ENCODE assay signal across 8 mouse cellular contexts in genomic region chr1:161037599-161037998, GRCm38 (mm10). TPM values are rescaled to one million over a fixed set of nuclear protein-coding genes. Genes with fewer than 3 reads are reported as not detected.
DNase-seq lines count a peak whose midpoint lies in the region; ATAC-seq and TF ChIP-seq lines count a peak whose summit lies in the region.

No protein-coding gene starts in this region.

- no peak for TF ChIP-seq CTCF in lung, embryonic 14.5 days (IDR thresholded peaks at IDR 0.05; ENCODE audit: low read depth)

- peak overlapping the region; percentile 85 for H3K4me2 ChIP-seq in lung, embryonic 14.5 days
- peak overlapping the region; percentile 84 for H3K4me2 ChIP-seq in embryonic facial prominence, embryonic 13.5 days
- peak overlapping the region; percentile 34 for H3K4me2 ChIP-seq in limb, embryonic 11.5 days (ENCODE audit: low read depth, severe bottlenecking)
- peak overlapping the region; percentile 46 for H3K4me2 ChIP-seq in stomach, embryonic 15.5 days

- peaks cover 55% of the 10 kb centered on the region for H3K36me3 ChIP-seq in lung, embryonic 14.5 days (ENCODE audit: insufficient read depth)
- H3K36me3 ChIP-seq in embryonic facial prominence, embryonic 13.5 days, result peaks cover 45% of the 10 kb centered on the region
- peaks cover 6% of the 10 kb centered on the region; the same call in 1 of the 2 replicates for H3K36me3 ChIP-seq in limb, embryonic 11.5 days (ENCODE audit: control insufficient read depth, insufficient read depth, low read length)
- peaks cover 6% of the 10 kb centered on the region for H3K36me3 ChIP-seq in stomach, embryonic 15.5 days

- ATAC-seq in lung, embryonic 14.5 days (ENCODE audit: insufficient read depth), result no peak
- ATAC-seq in embryonic facial prominence, embryonic 13.5 days (ENCODE audit: insufficient number of reproducible peaks, insufficient read depth, low FRiP score, low TSS enrichment, low read depth), result no peak
- no peak for ATAC-seq in limb, embryonic 11.5 days (ENCODE audit: insufficient number of reproducible peaks, low FRiP score, low TSS enrichment, low read depth)
- ATAC-seq in stomach, embryonic 15.5 days (ENCODE audit: insufficient read depth, low FRiP score, low read depth), result no peak
- ATAC-seq in megakaryocyte progenitor cell, adult 5-6 weeks (replicated peaks; ENCODE audit: poor library complexity), result no peak
- no peak for ATAC-seq in frontal cortex, adult (ENCODE audit: low TSS enrichment)

- peak overlapping the region; percentile 75 for H3K27ac ChIP-seq in lung, embryonic 14.5 days (ENCODE audit: low read depth)
- peak overlapping the region; percentile 62 for H3K27ac ChIP-seq in embryonic facial prominence, embryonic 13.5 days
- no peak overlapping the region for H3K27ac ChIP-seq in limb, embryonic 11.5 days (replicated peaks; ENCODE audit: low read depth, low read length)
- no peak overlapping the region for H3K27ac ChIP-seq in stomach, embryonic 15.5 days

- H3K27me3 ChIP-seq in lung, embryonic 14.5 days (ENCODE audit: insufficient read depth, low read length), result no peaks in the 10 kb centered on the region
- H3K27me3 ChIP-seq in embryonic facial prominence, embryonic 13.5 days, result no peaks in the 10 kb centered on the region
- H3K27me3 ChIP-seq in limb, embryonic 11.5 days (ENCODE audit: control insufficient read depth, insufficient read depth, low read length), result no peaks in the 10 kb centered on the region
- no peaks in the 10 kb centered on the region for H3K27me3 ChIP-seq in stomach, embryonic 15.5 days (replicated peaks)

- WGBS in lung, embryonic 14.5 days, result 17% methylated on average over 3 of the region's 3 CpGs
- WGBS in embryonic facial prominence, embryonic 13.5 days, result 17% methylated on average over 3 of the region's 3 CpGs
- 24% methylated on average over 3 of the region's 3 CpGs for WGBS in limb, embryonic 11.5 days
- WGBS in stomach, embryonic 15.5 days, result 16% methylated on average over 3 of the region's 3 CpGs

- no peaks in the 10 kb centered on the region for H3K9me3 ChIP-seq in lung, embryonic 14.5 days (ENCODE audit: low read depth, low read length)
- no peaks in the 10 kb centered on the region for H3K9me3 ChIP-seq in embryonic facial prominence, embryonic 13.5 days
- no peaks in the 10 kb centered on the region for H3K9me3 ChIP-seq in limb, embryonic 11.5 days (ENCODE audit: control insufficient read depth, low read length)
- H3K9me3 ChIP-seq in stomach, embryonic 15.5 days, result no peaks in the 10 kb centered on the region

- H3K4me3 ChIP-seq in lung, embryonic 14.5 days (ENCODE audit: low read depth, low read length), result peak overlapping the region; percentile 81
- peak overlapping the region; percentile 58 for H3K4me3 ChIP-seq in embryonic facial prominence, embryonic 13.5 days
- peak overlapping the region; percentile 83 for H3K4me3 ChIP-seq in limb, embryonic 11.5 days (ENCODE audit: low read depth, low read length)
- peak overlapping the region; percentile 30 for H3K4me3 ChIP-seq in stomach, embryonic 15.5 days (replicated peaks)

- H3K4me1 ChIP-seq in lung, embryonic 14.5 days (ENCODE audit: insufficient read depth), result no peaks in the 10 kb centered on the region
- peaks cover 13% of the 10 kb centered on the region for H3K4me1 ChIP-seq in embryonic facial prominence, embryonic 13.5 days
- H3K4me1 ChIP-seq in limb, embryonic 11.5 days (ENCODE audit: control insufficient read depth, insufficient read depth, low read length), result no peaks in the 10 kb centered on the region; the same call in 1 of the 2 replicates
- peaks cover 11% of the 10 kb centered on the region; the same call in 1 of the 2 replicates for H3K4me1 ChIP-seq in stomach, embryonic 15.5 days

- peak overlapping the region; percentile 97 for H3K9ac ChIP-seq in lung, embryonic 14.5 days
- peak overlapping the region; percentile 71 for H3K9ac ChIP-seq in embryonic facial prominence, embryonic 13.5 days
- peak overlapping the region; percentile 22; the same call in 1 of the 2 replicates for H3K9ac ChIP-seq in limb, embryonic 11.5 days (ENCODE audit: low read length)
- peak overlapping the region; percentile 20; the same call in 1 of the 2 replicates for H3K9ac ChIP-seq in stomach, embryonic 15.5 days

- DNase-seq in lung, embryonic 14.5 days, result peak; percentile 29
- DNase-seq in lung, postnatal 10 days, result no peak
- no peak for DNase-seq in limb, embryonic 11.5 days (ENCODE audit: low spot score)
- DNase-seq in kidney, postnatal 14 days, result no peak

RNA-seq across cellular contexts. Expression of gene Zbtb37, which starts 3.0 kb away (rescaled TPM):
- polyA plus RNA-seq in lung, embryonic 14.5 days (2014; fragmentation: Nextera tagmentation; extraction: Ambion mirVana), result 9.5 and 12.2 TPM in 2 replicates
- polyA plus RNA-seq in embryonic facial prominence, embryonic 13.5 days (2015; fragmentation: Nextera tagmentation; extraction: Ambion mirVana), result 8.8 and 11.7 TPM in 2 replicates
- polyA plus RNA-seq in limb, embryonic 11.5 days (2014; fragmentation: Nextera tagmentation; extraction: Ambion mirVana), result 9.3 and 11.5 TPM in 2 replicates
- 7.7 and 8.0 TPM in 2 replicates for polyA plus RNA-seq in stomach, embryonic 15.5 days (2015; fragmentation: Nextera tagmentation; extraction: Ambion mirVana)
- 4.8 and 7.1 TPM in 2 replicates for total RNA-seq in megakaryocyte progenitor cell, adult 5-6 weeks (2015)
- total RNA-seq in megakaryocyte progenitor cell, adult 5-6 weeks (2017), result 3.6 and 6.4 TPM in 2 replicates

RNA-seq across cellular contexts. Expression of gene Dars2, which starts 32.9 kb away (rescaled TPM):
- polyA plus RNA-seq in lung, embryonic 14.5 days (2014; fragmentation: Nextera tagmentation; extraction: Ambion mirVana), result 37.0 and 42.4 TPM in 2 replicates
- polyA plus RNA-seq in embryonic facial prominence, embryonic 13.5 days (2015; fragmentation: Nextera tagmentation; extraction: Ambion mirVana), result 26.2 TPM in 2 replicates
- polyA plus RNA-seq in limb, embryonic 11.5 days (2014; fragmentation: Nextera tagmentation; extraction: Ambion mirVana), result 48.0 and 51.6 TPM in 2 replicates
- 33.4 and 34.7 TPM in 2 replicates for polyA plus RNA-seq in stomach, embryonic 15.5 days (2015; fragmentation: Nextera tagmentation; extraction: Ambion mirVana)
- total RNA-seq in megakaryocyte progenitor cell, adult 5-6 weeks (2015), result 38.7 and 40.5 TPM in 2 replicates
- total RNA-seq in megakaryocyte progenitor cell, adult 5-6 weeks (2017), result 35.8 and 43.6 TPM in 2 replicates

RNA-seq across cellular contexts. Expression of gene Cenpl, which starts 32.9 kb away (rescaled TPM):
- 35.9 and 38.0 TPM in 2 replicates for polyA plus RNA-seq in lung, embryonic 14.5 days (2014; fragmentation: Nextera tagmentation; extraction: Ambion mirVana)
- 36.1 and 36.2 TPM in 2 replicates for polyA plus RNA-seq in embryonic facial prominence, embryonic 13.5 days (2015; fragmentation: Nextera tagmentation; extraction: Ambion mirVana)
- 41.7 and 44.8 TPM in 2 replicates for polyA plus RNA-seq in limb, embryonic 11.5 days (2014; fragmentation: Nextera tagmentation; extraction: Ambion mirVana)
- 25.6 and 25.7 TPM in 2 replicates for polyA plus RNA-seq in stomach, embryonic 15.5 days (2015; fragmentation: Nextera tagmentation; extraction: Ambion mirVana)
- 38.1 and 41.3 TPM in 2 replicates for total RNA-seq in megakaryocyte progenitor cell, adult 5-6 weeks (2015)
- total RNA-seq in megakaryocyte progenitor cell, adult 5-6 weeks (2017), result 7.3 and 8.3 TPM in 2 replicates

RNA-seq across cellular contexts. Expression of gene Serpinc1, which starts 59.2 kb away (rescaled TPM):
- 1.3 and 1.6 TPM in 2 replicates for polyA plus RNA-seq in lung, embryonic 14.5 days (2014; fragmentation: Nextera tagmentation; extraction: Ambion mirVana)
- 2.3 and 5.5 TPM in 2 replicates for polyA plus RNA-seq in embryonic facial prominence, embryonic 13.5 days (2015; fragmentation: Nextera tagmentation; extraction: Ambion mirVana)
- polyA plus RNA-seq in limb, embryonic 11.5 days (2014; fragmentation: Nextera tagmentation; extraction: Ambion mirVana), result 1.4 and 2.0 TPM in 2 replicates
- 13.8 and 49.3 TPM in 2 replicates for polyA plus RNA-seq in stomach, embryonic 15.5 days (2015; fragmentation: Nextera tagmentation; extraction: Ambion mirVana)
- 0.20 and 0.27 TPM in 2 replicates for total RNA-seq in megakaryocyte progenitor cell, adult 5-6 weeks (2015)
- total RNA-seq in megakaryocyte progenitor cell, adult 5-6 weeks (2017), result 0.04 and 0.17 TPM in 2 replicates

Comparison
In these comparisons a context has a peak if more than half of its experiments do, and no peak if none do; other contexts are left out.
1. H3K27ac ChIP-seq: peak in lung, embryonic 14.5 days (single experiment) and embryonic facial prominence, embryonic 13.5 days (single experiment); none in limb, embryonic 11.5 days (single experiment) and stomach, embryonic 15.5 days (single experiment).
2. H3K4me2 ChIP-seq: peak in every context shown above with its lines; median percentile 85 in lung, embryonic 14.5 days; 84 in embryonic facial prominence, embryonic 13.5 days; 46 in stomach, embryonic 15.5 days; 34 in limb, embryonic 11.5 days.
3. H3K4me3 ChIP-seq: peak in every context shown above with its lines; median percentile 83 in limb, embryonic 11.5 days; 81 in lung, embryonic 14.5 days; 58 in embryonic facial prominence, embryonic 13.5 days; 30 in stomach, embryonic 15.5 days.
4. H3K9ac ChIP-seq: peak in every context shown above with its lines; median percentile 97 in lung, embryonic 14.5 days; 71 in embryonic facial prominence, embryonic 13.5 days; 22 in limb, embryonic 11.5 days; 20 in stomach, embryonic 15.5 days.